Mouse (Mus musculus) cerebellum, adult (tissue): Measurements from ENCODE around the gene Slc29a4.

Experiments
- ATAC-seq: cut with Nextera tagmentation; 2 replicates; pipeline ENCODE4 v1.9.2; 2017; ENCODE audit warnings: mild to moderate bottlenecking, moderate library complexity, mixed read lengths; ENCODE audit not compliant: insufficient number of reproducible peaks, low FRiP score, low TSS enrichment

Gene Slc29a4

DNA sequence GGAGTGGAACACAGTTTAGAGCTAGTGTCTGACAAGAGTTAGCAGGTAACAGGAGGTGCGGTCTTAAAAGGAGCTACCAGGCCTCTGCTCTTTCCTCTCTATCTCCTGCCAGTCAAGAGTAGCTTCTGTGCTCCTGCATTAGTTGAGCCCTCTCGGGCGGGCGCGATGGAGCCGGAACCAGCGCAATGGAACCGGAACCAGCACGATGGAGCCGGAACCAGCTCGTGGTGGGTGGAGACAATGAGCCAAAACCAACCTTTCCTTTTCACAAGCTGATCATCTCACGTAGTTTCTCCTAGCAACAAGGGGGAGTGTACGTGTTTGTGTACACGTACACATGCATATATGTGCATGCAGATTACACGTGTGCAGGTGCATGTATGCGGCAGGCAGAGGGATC is 36.0 kb downstream of the Slc29a4 start:
- no peak for ATAC-seq

DNA sequence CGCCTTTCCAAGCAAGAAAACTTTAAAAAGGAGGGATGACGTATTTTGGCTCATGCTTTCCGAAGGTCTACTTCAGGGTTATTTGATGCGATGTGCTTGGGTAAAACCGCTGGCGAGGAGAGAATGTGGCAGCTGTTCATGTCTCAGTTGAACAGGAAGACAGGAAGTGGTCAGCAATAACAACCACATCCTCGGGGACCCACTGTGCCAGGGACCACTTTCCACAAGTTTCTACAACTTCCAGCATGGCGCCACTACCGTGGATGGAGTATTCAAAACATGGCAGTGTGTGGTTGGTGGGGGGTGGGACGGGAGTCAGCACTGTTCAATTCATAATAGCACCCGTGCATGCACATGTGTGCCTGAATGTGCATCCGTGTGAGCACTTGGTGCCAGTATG is 38.0 kb downstream of the Slc29a4 start:
- no peak for ATAC-seq

DNA sequence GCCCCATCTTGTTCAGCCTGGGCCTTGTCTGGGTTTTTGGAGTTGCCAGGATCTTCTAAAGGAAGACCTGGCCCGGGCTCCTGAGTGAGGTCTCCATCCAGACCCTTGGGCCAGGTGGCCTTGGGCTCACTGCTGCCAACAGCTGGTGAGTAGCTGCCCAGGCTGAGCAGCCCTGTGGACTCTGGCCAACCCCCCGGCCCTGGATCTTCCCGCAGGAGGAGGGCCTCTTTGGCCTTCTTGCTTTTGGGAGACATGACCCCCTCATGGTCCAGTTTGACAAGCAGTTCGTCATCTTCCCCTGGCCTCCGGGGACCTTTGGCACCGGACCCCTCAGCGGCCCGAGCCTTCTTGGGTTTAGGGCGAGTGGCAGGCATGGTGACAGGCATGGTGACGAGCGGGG is 39.6 kb downstream of the Slc29a4 start:
- ATAC-seq, result no peak

DNA sequence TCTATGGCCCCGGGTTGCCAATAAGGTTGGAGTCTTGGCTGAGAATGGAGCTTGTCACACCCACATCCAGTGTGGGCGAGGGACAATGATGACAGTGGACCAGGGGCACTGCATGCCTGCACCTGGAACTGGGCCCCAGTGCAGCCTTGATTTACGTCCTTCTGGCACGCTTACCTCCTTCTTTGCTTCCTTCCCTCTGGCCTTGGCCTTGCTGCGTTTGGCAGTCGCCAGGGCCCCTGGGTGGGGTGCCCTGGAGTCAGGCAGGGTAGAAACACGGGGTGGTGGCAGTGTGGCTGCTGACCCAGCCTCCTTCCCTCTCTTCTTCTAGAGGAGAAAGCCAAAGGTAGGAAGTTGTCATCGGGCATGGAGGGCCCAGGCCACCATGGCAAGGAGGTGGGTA is 47.6 kb downstream of the Slc29a4 start:
- ATAC-seq, result no peak

DNA sequence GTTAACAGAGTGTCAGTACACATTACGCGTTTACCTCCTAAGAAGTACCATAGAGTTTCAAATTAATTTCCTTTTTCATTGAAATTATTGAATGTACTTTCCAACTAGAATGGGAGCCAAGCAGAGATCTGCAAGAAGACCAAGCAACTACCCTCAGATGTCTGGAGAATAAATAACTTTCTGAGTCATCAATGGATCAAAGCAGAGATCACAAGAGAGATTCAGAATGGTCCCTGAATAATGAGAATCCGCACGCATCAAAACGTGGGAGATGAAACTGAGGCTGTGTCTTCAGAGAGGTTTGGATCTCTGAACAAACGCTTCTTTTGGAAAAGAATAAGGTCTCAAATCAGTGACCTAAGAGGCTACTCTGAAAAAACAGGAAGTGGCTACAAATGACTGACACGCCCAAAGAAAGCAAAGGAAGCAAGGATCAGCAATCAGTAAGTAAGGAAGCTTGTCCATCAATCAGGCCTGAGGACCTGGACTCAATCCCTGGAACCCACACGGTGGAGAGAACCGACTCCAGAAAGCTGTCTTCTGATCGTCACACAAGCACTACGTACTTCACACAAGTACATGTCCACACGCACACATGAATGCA is 54.8 kb downstream of the Slc29a4 start:
- no peak for ATAC-seq

DNA sequence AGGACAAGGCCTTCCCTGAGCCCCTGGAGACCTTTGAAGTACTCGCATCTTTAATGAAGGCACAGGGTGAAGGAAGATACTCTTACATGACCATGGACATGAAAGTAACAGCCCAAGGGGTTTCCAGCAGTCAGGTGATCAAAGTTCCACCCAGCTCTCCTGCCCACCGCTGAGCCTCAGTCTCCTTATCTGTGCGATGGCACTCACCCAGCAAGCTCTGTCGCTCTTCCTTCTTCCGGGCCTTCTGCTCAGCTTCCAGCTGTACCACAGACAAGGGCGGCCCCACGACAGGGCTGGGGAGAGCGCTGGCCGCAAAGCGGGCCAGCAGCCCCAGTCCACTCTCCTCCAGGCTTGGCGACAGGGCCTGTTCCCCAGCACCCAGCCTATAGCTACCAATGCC is 57.9 kb downstream of the Slc29a4 start:
- ATAC-seq, result no peak

DNA sequence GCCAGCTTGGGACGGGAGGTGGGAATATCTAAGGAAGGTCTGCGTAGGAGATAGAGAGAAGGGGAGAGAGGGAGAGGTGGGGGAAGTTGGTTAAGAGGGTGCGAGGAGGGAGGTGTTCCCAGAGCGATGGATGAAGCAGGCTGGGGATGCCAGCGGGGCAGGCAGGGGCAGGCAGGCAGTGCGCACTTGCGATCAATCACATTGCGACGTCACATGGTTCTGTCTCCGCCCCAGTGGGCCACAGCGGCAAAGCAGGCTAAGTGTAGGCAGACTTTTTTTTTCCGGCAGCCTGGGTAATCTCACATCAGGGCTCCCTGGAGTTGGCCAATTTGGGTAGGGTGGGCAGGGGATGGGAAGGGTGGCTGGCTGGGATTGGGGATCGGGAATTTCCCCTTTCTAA is 59.9 kb downstream of the Slc29a4 start:
- ATAC-seq, result no peak

DNA sequence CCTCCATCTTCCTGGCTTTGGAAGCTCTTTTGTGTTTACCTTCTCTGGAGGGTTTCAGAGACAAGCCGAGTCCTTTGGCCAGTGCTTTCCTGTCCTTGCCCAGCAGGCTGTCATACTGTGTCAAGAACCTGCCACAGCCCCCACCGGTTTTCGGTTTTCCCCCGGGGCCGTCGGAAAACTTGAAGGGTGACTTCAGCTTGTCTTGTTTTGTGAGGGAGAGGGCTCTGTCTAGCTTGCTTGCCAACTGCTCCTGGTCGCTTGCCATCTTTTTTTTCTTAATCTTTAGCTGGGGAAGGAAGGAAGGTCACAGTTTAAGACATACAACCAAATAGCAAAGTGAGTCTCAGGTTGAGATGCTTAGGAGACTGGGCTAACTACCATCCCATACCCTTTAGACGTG is 67.5 kb downstream of the Slc29a4 start:
- ATAC-seq, result no peak

DNA sequence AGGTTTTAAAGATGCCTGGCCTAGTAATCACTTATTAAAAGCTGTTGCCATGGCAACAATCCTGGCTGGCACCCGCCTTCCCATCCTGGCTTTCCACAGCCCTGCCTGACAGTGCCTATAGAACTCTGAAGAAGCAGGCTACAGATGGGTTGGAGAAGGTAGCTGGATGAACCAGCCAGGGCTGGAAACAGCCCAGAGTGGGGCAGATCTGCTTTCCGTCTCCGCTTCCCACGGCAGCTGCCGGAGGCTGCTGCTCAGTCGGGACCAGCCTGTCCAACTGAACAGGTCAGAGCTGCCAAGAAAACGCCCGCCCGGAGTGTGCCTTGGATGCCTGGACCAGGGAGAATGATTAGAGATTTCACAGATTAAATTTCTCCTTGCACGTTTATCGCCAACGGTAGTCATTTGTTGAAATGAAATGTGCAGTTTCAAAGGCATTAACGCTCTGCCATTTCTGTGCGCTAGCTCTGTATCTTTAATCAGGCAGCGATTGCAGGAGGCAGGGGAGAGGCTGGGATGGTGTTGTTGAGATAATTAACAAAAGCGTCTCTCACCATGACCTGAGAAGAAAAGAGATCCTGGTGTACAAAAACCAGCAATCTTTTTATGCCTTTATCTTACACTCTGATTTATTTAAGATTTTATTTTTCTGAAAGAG is 69.1 kb downstream of the Slc29a4 start:
- ATAC-seq, result peak; percentile 65

DNA sequence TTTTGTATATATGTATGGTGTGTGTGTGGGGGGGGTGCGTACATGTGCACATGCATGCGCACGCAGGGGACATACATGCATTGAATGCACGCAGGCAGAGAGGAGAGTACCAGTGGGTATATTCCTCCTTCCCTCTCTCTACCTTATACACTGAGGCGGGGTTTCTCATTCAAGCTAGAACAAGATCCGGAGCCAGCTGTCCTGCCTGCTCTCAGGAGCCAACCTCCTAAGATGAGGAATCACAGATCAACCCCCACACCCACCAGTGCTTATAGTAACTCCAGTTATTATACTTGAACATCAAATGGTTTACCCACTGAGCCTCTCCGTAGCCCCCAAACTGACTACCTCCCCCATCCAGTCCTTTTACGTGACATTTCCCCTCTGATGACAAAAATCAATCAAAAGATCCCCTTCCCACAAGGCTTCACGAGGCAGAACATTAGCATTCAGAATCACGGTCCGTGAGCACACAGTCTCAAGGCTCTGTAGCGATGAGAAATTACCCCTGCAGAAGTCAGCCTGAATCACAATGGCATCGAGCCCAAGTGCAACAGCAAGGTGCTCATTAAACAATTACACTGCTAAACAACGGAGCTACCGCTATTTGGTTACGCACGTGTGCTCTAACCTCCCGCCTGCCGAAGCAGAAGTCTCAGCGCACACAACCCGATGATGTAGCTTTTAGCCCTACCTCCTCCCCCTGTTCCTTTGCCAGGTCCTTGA is 69.9 kb downstream of the Slc29a4 start:
- no peak for ATAC-seq

DNA sequence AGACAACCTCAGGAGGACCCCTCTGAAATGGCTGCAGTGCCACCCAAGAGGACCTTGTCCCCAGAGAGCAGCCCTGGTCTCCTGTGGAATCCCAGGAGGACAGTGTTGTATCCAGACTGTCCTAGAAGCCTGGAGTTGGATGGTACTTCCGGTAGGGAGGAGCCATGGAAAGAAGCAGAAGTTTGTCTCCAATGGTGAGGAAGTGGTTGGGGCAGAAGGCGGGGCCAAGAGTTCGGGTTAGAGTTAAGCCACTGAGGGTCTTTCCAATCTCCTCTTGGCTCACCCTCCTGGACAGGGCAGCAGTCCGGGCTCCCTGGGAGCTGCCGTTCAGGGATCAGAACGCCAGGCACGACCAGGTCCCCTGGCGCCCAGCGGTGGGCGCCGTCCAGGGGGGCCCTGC is 72.0 kb downstream of the Slc29a4 start:
- ATAC-seq, result no peak

DNA sequence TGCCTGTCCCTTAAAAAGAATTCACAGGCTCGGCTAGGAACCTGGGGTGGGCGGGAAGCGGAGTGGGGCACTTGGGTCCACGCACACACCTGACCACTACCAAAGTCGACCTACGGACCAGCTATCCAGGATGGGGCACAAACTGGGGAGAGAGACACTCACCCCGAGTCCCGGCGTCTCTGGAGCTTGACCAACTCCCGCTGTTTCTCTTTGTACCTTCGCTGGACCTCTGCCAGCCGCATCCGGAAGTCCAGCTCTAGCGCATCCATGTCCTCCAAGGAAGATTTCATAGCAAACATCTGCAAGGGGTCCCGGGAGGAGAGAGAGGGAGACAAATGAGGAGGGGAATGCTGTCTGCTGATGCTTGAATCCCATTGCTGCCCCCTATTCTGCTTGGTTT is 72.6 kb downstream of the Slc29a4 start:
- no peak for ATAC-seq

DNA sequence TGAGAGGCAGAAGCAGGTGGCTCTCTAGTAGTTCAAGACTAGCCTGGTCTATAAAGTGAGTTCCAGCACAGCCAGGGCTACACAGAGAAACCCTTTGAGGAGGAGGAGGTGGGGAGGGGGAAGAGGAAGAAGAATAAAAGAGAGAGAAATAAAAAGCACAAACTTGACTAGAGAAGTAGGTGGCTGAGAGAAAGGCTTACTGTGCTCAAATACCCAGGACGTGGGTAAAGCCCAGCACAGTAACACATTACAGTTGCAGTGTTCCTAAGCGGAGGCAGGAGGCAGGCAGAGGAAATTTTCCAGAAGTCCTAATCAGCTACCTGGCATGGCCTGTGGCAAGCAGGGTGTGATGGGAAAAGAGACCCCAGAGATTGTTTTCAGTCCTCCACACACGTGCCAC is 74.4 kb downstream of the Slc29a4 start:
- no peak for ATAC-seq

DNA sequence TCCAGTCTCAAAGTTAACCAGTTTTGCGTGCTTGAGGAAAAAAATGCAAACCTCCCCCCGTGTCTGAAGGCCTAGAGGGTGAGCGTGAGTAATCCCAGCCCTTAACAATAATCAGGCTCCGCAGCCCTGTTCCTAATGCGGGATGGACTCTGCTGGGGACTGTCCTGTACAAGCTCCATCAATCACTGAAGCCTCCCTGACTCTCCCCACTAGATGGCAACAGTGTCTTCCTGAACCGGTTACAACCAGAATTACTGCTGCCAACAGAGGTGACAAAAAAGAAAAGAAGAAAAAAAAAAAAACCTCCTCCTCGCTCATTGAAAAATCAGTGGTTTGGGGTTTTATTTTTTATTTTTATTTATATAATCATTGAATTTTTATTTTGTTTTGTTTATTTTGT is 75.6 kb downstream of the Slc29a4 start:
- peak; percentile 61; the same call in 1 of the 2 replicates for ATAC-seq

DNA sequence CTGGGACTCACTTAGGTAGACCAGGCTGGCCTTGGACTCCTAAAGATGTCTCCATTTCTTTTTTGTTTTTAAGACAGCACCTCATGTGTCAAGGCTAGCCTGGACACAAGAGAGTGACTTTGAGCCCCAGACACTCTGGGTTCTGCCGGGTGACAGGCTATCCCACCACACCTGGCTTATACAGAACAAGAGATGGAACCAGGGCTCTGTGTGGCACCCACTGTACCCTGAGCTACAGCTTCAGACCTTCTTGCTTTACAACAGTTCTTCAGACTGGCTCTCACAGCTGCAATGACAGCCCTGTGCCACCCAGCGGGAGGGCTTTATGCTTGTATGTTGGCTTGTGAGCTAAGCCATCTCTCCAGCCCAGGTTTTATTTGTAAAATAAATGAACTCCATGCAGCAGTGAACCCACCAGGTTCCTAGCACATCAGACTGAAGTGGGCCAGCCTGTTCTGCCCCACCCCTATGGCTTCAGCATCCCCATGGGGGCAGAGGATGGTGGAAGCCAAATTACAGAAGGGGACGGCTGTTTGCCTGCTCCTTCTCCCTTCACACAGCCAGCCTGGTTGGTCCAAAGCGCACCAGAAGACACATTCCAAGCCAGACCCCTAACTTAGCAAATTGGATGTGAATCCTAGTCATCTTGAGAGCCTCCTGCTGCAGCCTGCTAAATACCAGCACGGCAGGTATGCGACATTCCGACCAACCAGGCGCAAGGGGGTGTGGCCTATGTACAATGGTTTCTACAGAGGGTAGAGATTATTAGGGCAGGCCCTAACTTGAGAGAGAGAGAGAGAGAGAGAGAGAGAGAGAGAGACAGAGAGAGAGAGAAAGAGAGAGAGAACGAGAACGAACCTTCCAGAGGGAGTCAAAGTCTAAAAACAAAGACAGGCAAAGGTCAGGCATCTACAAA is 76.3 kb downstream of the Slc29a4 start:
- ATAC-seq, result no peak

DNA sequence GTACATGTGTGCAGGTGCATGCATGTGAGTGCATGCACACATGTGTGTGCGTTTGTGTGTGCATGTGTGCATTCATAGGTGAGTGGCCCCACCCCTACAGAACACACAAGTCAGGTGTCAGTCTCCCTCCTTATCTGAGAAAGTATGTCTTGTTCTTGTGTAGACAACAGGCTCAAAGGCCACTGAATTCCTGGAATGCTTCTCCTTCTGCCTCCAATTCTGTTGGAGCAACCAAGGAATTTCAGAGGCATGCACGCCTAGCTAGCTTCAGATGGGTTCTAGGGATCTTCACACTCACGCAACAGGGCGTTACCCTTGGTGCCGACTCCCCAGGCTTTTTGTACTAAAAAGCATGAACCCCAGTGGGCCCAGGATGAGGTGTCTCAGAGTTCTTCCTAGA is 77.3 kb downstream of the Slc29a4 start:
- ATAC-seq, result no peak

DNA sequence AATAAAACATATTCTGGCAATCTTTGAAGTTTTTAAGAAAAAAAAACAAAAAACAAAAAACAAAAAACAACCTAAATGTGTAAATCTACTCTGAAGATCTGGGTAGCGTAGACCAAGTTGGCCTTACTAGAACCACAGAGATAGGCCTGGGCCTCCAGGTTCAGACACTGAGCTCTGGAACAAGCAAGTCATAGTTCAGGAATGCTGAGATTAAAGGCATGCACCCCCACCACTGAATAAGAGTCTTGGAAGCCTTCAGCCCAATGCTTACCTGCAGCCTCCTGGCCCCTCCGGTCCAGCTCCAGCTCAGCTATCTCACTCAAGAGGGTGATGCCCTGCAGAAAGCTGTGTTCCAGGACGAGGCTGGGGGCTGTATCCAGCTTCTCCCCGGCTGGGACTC is 78.7 kb downstream of the Slc29a4 start:
- no peak for ATAC-seq

DNA sequence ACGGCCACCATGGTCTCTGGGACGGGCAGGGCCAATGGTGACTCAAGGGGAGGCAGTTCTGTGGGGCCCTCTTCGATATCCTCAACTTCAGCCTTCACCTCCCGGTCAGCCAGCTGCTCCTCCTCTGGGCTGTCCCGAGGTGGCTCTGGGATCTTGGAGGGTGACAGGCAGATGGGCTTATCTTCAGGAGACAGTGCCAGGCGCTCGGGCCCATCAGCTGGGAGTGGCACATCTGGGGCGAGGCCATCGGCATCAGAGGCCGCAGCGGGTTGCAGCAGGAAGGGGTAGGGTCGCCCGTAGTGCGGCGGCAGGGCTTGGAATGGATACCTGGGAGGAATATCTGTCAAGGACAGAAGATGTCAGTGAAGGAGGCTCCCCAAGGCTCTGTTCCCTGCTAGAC is 79.7 kb downstream of the Slc29a4 start:
- no peak for ATAC-seq
